Mouse (Mus musculus) heart, embryonic 14.5 days (tissue): ENCODE results near the gene 1700056E22Rik. TPM values are rescaled to one million over a fixed set of nuclear protein-coding genes. Genes with fewer than 3 reads are reported as not detected.
A peak's percentile ranks its signal among the peaks of the same experiment; 100 is the strongest.

Experiments
- ATAC-seq: fragments of 200-750 bp; cut with Nextera tagmentation; 2 replicates; pipeline ENCODE4 v1.8.0; 2017; ENCODE audit warnings: low read depth, moderate TSS enrichment; ENCODE audit not compliant: insufficient number of reproducible peaks, insufficient read depth, low FRiP score
- H3K27ac ChIP-seq, 2 experiments: fragments of 200-500 bp in 1 of 2; fragments of 300-500 bp in 1 of 2; sonication (generic) in 1 of 2; replicated peaks in 1 of 2; 2 replicates each; pipeline ENCODE4 v1.5.1; 2012 to 2014; ENCODE audit warnings: low read depth in 2 of 2, low read length in 2 of 2, control low read depth in 1 of 2, mild to moderate bottlenecking in 1 of 2, mixed read lengths in 1 of 2; ENCODE audit not compliant: control insufficient read depth in 1 of 2, insufficient read depth in 1 of 2
- H3K27me3 ChIP-seq: fragments of 300-500 bp; sonication (generic); 2 replicates; pipeline ENCODE4 v1.6.1; 2014; ENCODE audit warnings: mild to moderate bottlenecking, low read length, control low read depth; ENCODE audit not compliant: control insufficient read depth, insufficient read depth
- H3K36me3 ChIP-seq: fragments of 300-500 bp; sonication (generic); 2 replicates; pipeline ENCODE4 v1.6.1; 2014; ENCODE audit warnings: mild to moderate bottlenecking, control low read depth, low read length, mixed read lengths; ENCODE audit not compliant: control insufficient read depth, insufficient read depth
- H3K4me1 ChIP-seq, 2 experiments: fragments of 200-500 bp in 1 of 2; fragments of 300-500 bp in 1 of 2; sonication (generic) in 1 of 2; 2 replicates each; pipeline ENCODE4 v1.6.1; 2012 to 2014; ENCODE audit warnings: low read length in 2 of 2, control low read depth in 1 of 2, mixed read lengths in 1 of 2; ENCODE audit not compliant: control insufficient read depth in 2 of 2, insufficient read depth in 2 of 2
- H3K4me2 ChIP-seq: fragments of 300-500 bp; sonication (generic); 2 replicates; pipeline ENCODE4 v1.6.1; 2014; ENCODE audit warnings: mild to moderate bottlenecking, low read length
- H3K4me3 ChIP-seq, 2 experiments: fragments of 200-500 bp in 1 of 2; fragments of 300-500 bp in 1 of 2; sonication (generic) in 1 of 2; 2 replicates each; pipeline ENCODE4 v1.5.1; 2012 to 2014; ENCODE audit warnings: low read length in 2 of 2, mild to moderate bottlenecking in 2 of 2, control low read depth in 1 of 2, low read depth in 1 of 2, moderate library complexity in 1 of 2; ENCODE audit not compliant: control insufficient read depth in 1 of 2, insufficient read depth in 1 of 2
- H3K9ac ChIP-seq: fragments of 300-500 bp; sonication (generic); 2 replicates; pipeline ENCODE4 v1.6.1; 2014; ENCODE audit warnings: mild to moderate bottlenecking, low read length
- H3K9me3 ChIP-seq: fragments of 300-500 bp; sonication (generic); 2 replicates; pipeline ENCODE4 v1.6.1; 2016; ENCODE audit warnings: low read length, control low read depth; ENCODE audit not compliant: control insufficient read depth
- WGBS: fragments of 180-500 bp; shearing (Covaris S2); extraction: QIAGEN DNeasy Blood & Tissue Kit; methylation state at CpG from one replicate; pipeline ENCODE4 v1.1.7; 2014; 5-methylcytosine and 5-hydroxymethylcytosine counted together
- polyA plus RNA-seq: library from polyadenylated mRNA; unstranded; fragments of >200 nt; fragmentation: Nextera tagmentation; extraction: Ambion mirVana; gene quantifications from 2 replicates; pipeline ENCODE4 v1.2.1, GENCODE M21; 2014

Gene 1700056E22Rik
- polyA plus RNA-seq: 2.0 and 2.4 TPM in 2 replicates

- peaks cover 21% of the 10 kb centered on the region for H3K36me3 ChIP-seq
- H3K4me3 ChIP-seq: peak within 1 kb of the TSS; percentile 67 to 89
- H3K27ac ChIP-seq: peak within 1 kb of the TSS; percentile 96 to 99
- no peaks in the 10 kb centered on the region for H3K9me3 ChIP-seq
- H3K4me2 ChIP-seq: peak within 1 kb of the TSS; percentile 78
- no peaks in the 10 kb centered on the region for H3K27me3 ChIP-seq
- H3K9ac ChIP-seq: peak within 1 kb of the TSS; percentile 97
- WGBS: under 1% methylated on average over 38 of the region's 38 CpGs
- ATAC-seq: peak; percentile 98
- H3K4me1 ChIP-seq: peaks cover 5 to 21% of the 10 kb centered on the region in 2 experiments
Measured at GRCm38 (mm10) chr1:184034011-184034557, at the start of gene 1700056E22Rik. 1700056E22Rik (minus strand) TSS chr1:184034301.

- H3K9ac ChIP-seq: no peak overlapping the region
- no peak overlapping the region for H3K4me2 ChIP-seq
- H3K4me1 ChIP-seq: 0 out of 4 replicates have a peak, but pooled peaks cover 0 to 4% of the 10 kb centered on the region in 2 experiments
- no peak for ATAC-seq
- no peaks in the 10 kb centered on the region for H3K27me3 ChIP-seq
- H3K9me3 ChIP-seq: no peaks in the 10 kb centered on the region
- no peaks in the 10 kb centered on the region for H3K36me3 ChIP-seq
- WGBS: 76% methylated on average over 7 of the region's 7 CpGs
- H3K4me3 ChIP-seq: no peak overlapping the region
- no peak overlapping the region for H3K27ac ChIP-seq
Measured at GRCm38 (mm10) chr1:184083166-184083565, 49.1 kb upstream of the 1700056E22Rik start.

- Histone ChIP-seq H3K4me1 (0 out of 4 replicates have a peak, but pooled peaks cover 0 to 4% of the 10 kb centered on the region in 2 experiments), H3K4me3 (no peak overlapping the region), H3K9me3 (no peaks in the 10 kb centered on the region), H3K27me3 (no peaks in the 10 kb centered on the region), H3K9ac (no peak overlapping the region), H3K4me2 (no peak overlapping the region), H3K27ac (no peak overlapping the region; a peak in 1 of 4 replicates), H3K36me3 (no peaks in the 10 kb centered on the region)
- WGBS: 68% methylated on average over 3 of the region's 3 CpGs
- ATAC-seq: no peak
Measured at GRCm38 (mm10) chr1:184082661-184083060, 48.6 kb upstream of the 1700056E22Rik start.

- WGBS: 92% methylated on average over 3 of the region's 3 CpGs
- no peak for ATAC-seq
- Histone ChIP-seq H3K9me3 (no peaks in the 10 kb centered on the region), H3K4me3 (no peak overlapping the region), H3K27me3 (no peaks in the 10 kb centered on the region), H3K4me1 (peaks cover 4 to 12% of the 10 kb centered on the region in 2 experiments; a peak in 3 of 4 replicates), H3K9ac (no peak overlapping the region), H3K4me2 (no peak overlapping the region), H3K36me3 (peaks cover 7% of the 10 kb centered on the region), H3K27ac (no peak overlapping the region)
Measured at GRCm38 (mm10) chr1:184079304-184079703, 45.2 kb upstream of the 1700056E22Rik start.

GRCm38 (mm10) chr1:184076756-184077155 is 42.7 kb upstream of the 1700056E22Rik start:
- WGBS: 21% methylated on average over 2 of the region's 2 CpGs

GRCm38 (mm10) chr1:184076065-184076464 is 42.0 kb upstream of the 1700056E22Rik start:
- Histone ChIP-seq H3K4me3 (no peak overlapping the region), H3K9ac (no peak overlapping the region), H3K9me3 (no peaks in the 10 kb centered on the region), H3K36me3 (peaks cover 34% of the 10 kb centered on the region), H3K27me3 (no peaks in the 10 kb centered on the region), H3K4me1 (peaks cover 4 to 8% of the 10 kb centered on the region in 2 experiments; a peak in 3 of 4 replicates), H3K4me2 (no peak overlapping the region), H3K27ac (no peak overlapping the region)
- 78% methylated on average over 6 of the region's 6 CpGs for WGBS
- no peak for ATAC-seq

More at GRCm38 (mm10) chr1:184076756-184077155, 42.7 kb upstream of the 1700056E22Rik start:
- Histone ChIP-seq H3K36me3 (peaks cover 27% of the 10 kb centered on the region), H3K9me3 (no peaks in the 10 kb centered on the region), H3K27me3 (no peaks in the 10 kb centered on the region), H3K4me2 (no peak overlapping the region), H3K9ac (no peak overlapping the region), H3K4me1 (peaks cover 4 to 8% of the 10 kb centered on the region in 2 experiments; a peak in 3 of 4 replicates), H3K4me3 (no peak overlapping the region), H3K27ac (peak overlapping the region in 1 of 2 experiments; percentile 16; a peak in 2 of 4 replicates)
- ATAC-seq: no peak

GRCm38 (mm10) chr1:184068971-184069370 is 34.9 kb upstream of the 1700056E22Rik start:
- 93% methylated on average over 12 of the region's 12 CpGs for WGBS

More at GRCm38 (mm10) chr1:184068971-184069370, 34.9 kb upstream of the 1700056E22Rik start:
- peaks cover 46% of the 10 kb centered on the region for H3K36me3 ChIP-seq
- no peaks in the 10 kb centered on the region for H3K27me3 ChIP-seq
- H3K27ac ChIP-seq: no peak overlapping the region
- no peak for ATAC-seq
- H3K4me3 ChIP-seq: no peak overlapping the region
- H3K9ac ChIP-seq: no peak overlapping the region
- peaks cover 12 to 27% of the 10 kb centered on the region in 2 experiments for H3K4me1 ChIP-seq
- H3K4me2 ChIP-seq: no peak overlapping the region
- no peaks in the 10 kb centered on the region for H3K9me3 ChIP-seq
